Mouse (Mus musculus): ENCODE measurements around the gene A630001G21Rik. TPM values are rescaled to one million over a fixed set of nuclear protein-coding genes. Genes with fewer than 3 reads are reported as not detected.
"Not testable (repeated sequence)": the region's sequence is repeated elsewhere in the genome, so short reads cannot be mapped to it uniquely, and the experiment has no call there.

The A630001G21Rik gene
- 1.8 and 2.2 TPM in 2 replicates for polyA plus RNA-seq (2015; fragmentation: Nextera tagmentation; extraction: Ambion mirVana)

- no peak within 1 kb of the TSS for H3K27ac ChIP-seq
- no peak within 1 kb of the TSS for H3K9ac ChIP-seq
- H3K36me3 ChIP-seq, result no peaks in the 10 kb centered on the region
- WGBS, result 89% methylated on average over 4 of the region's 4 CpGs
- H3K4me1 ChIP-seq, result no peaks in the 10 kb centered on the region
- H3K4me2 ChIP-seq, result no peak within 1 kb of the TSS
- H3K27me3 ChIP-seq, result no peaks in the 10 kb centered on the region
- ATAC-seq (ENCODE audit: insufficient number of reproducible peaks, insufficient read depth, low FRiP score, low TSS enrichment, low read depth), result no peak
- no peaks in the 10 kb centered on the region for H3K9me3 ChIP-seq
- no peak within 1 kb of the TSS for H3K4me3 ChIP-seq
Observed at GRCm38 (mm10) chr1:85778436-85778835, at the start of gene A630001G21Rik. A630001G21Rik (minus strand) TSS chr1:85778643.

DNA sequence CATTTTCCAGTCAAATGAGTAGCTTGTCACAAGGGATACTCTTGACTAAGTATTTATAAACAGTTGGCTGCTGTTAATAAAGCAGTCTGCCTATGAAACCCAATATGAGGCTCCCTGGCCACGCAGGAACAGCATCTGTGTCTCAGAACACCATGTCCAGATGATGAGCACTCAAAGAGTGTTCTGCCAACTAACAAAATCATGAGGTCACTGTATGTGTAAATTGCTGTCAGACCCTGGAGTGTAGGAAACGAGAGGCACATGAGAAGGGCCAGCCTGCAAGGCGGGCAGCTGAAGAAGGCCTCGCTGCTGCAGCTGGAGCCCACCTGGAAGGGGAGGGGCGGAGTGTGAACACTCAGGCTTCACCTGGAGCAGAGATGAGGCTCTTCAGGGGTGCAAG, 48.7 kb upstream of the A630001G21Rik start:
- WGBS, result 67% methylated on average over 5 of the region's 5 CpGs
- peaks cover 28% of the 10 kb centered on the region for H3K36me3 ChIP-seq
- H3K4me2 ChIP-seq, result no peak overlapping the region
- no peak overlapping the region for H3K9ac ChIP-seq
- H3K27me3 ChIP-seq, result no peaks in the 10 kb centered on the region
- no peak overlapping the region for H3K27ac ChIP-seq
- no peak overlapping the region for H3K4me3 ChIP-seq
- H3K4me1 ChIP-seq, result no peaks in the 10 kb centered on the region
- H3K9me3 ChIP-seq, result no peaks in the 10 kb centered on the region
- ATAC-seq (ENCODE audit: insufficient number of reproducible peaks, insufficient read depth, low FRiP score, low TSS enrichment, low read depth), result no peak

- Histone ChIP-seq H3K4me3 (no peak overlapping the region), H3K9ac (no peak overlapping the region), H3K9me3 (no peaks in the 10 kb centered on the region), H3K4me2 (no peak overlapping the region), H3K27ac (no peak overlapping the region), H3K27me3 (no peaks in the 10 kb centered on the region), H3K4me1 (no peaks in the 10 kb centered on the region), H3K36me3 (peaks cover 43% of the 10 kb centered on the region)
- ATAC-seq (ENCODE audit: insufficient number of reproducible peaks, insufficient read depth, low FRiP score, low TSS enrichment, low read depth), result no peak
- 91% methylated on average over 3 of the region's 3 CpGs for WGBS
Observed at GRCm38 (mm10) chr1:85824905-85825304, 46.5 kb upstream of the A630001G21Rik start.

DNA sequence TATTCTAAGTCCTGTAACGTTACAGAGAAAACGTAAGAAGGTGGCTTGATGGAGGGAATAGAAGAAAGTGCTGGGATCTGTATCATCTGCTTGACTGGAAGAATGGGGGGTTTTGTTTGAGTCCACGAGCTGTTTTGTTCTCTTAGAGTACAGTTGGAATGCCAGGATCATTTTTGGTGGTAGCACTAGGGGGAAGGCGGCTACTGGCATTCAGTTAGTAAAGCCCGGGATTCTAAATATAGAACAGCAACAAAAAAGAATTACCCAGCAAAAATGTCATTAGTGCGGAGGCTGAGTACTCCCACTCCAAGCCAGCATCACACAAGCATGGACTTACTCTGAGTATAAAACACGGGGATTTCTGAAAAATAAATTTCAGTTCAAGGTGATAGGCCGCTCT, 43.8 kb upstream of the A630001G21Rik start:
- WGBS, result 86% methylated on average over 8 of the region's 8 CpGs
- H3K27ac ChIP-seq, result no peak overlapping the region
- no peaks in the 10 kb centered on the region for H3K27me3 ChIP-seq
- H3K4me3 ChIP-seq, result no peak overlapping the region
- no peak for ATAC-seq (ENCODE audit: insufficient number of reproducible peaks, insufficient read depth, low FRiP score, low TSS enrichment, low read depth)
- no peaks in the 10 kb centered on the region for H3K9me3 ChIP-seq
- no peak overlapping the region for H3K4me2 ChIP-seq
- H3K36me3 ChIP-seq, result peaks cover 53% of the 10 kb centered on the region
- H3K4me1 ChIP-seq, result no peaks in the 10 kb centered on the region
- H3K9ac ChIP-seq, result no peak overlapping the region

DNA sequence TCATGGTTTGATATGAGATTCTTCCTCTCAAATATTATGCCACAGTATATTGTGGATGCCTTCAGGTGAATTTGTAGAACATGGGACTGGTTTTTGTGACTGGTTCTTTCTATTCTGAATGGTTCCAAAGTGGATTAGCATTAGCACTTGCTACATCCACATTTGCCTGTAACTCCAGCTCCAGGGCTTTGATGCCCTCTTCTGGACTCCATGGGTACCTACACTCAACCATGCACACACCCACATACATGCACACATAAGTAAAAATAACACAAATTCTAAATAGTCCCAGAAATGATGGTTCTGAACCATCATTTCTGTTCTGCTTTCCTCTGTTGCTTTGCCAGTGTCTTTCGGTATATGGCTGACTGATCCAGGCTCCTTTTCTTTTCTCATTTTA, 41.3 kb upstream of the A630001G21Rik start:
- ATAC-seq (ENCODE audit: insufficient number of reproducible peaks, insufficient read depth, low FRiP score, low TSS enrichment, low read depth), result no peak

DNA sequence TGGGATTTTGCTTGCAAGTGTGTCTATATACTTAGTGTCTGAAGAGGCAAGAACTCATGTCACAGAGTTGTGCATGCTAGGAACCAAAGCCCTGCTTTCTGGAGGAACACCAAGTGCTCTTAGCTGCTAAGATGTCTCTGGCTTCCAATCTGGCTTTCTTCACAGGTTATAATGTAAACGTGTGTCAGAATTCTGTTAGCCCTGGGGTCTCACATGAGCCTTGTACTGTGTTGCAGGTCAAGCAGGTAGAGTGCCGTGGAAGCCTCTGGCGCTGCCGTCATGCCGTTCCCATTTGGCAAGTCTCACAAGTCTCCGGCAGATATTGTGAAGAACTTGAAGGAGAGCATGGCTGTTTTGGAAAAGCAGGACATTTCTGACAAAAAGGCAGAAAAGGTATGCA, 39.7 kb upstream of the A630001G21Rik start:
- Histone ChIP-seq H3K9ac (no peak overlapping the region), H3K4me2 (no peak overlapping the region), H3K27me3 (no peaks in the 10 kb centered on the region), H3K27ac (no peak overlapping the region), H3K36me3 (peaks cover 41% of the 10 kb centered on the region), H3K4me1 (no peaks in the 10 kb centered on the region; the same call in 1 of the 2 replicates), H3K9me3 (no peaks in the 10 kb centered on the region), H3K4me3 (no peak overlapping the region)
- no peak for ATAC-seq (ENCODE audit: insufficient number of reproducible peaks, insufficient read depth, low FRiP score, low TSS enrichment, low read depth)
- 97% methylated on average over 6 of the region's 6 CpGs for WGBS

More for the DNA sequence above, 41.3 kb upstream of the A630001G21Rik start:
- no peaks in the 10 kb centered on the region for H3K4me1 ChIP-seq
- H3K9me3 ChIP-seq, result no peaks in the 10 kb centered on the region
- H3K9ac ChIP-seq, result no peak overlapping the region
- H3K27ac ChIP-seq, result no peak overlapping the region
- WGBS, result 98% methylated on average over 1 of the region's 1 CpGs
- no peak overlapping the region for H3K4me2 ChIP-seq
- H3K36me3 ChIP-seq, result peaks cover 45% of the 10 kb centered on the region
- no peak overlapping the region for H3K4me3 ChIP-seq
- no peaks in the 10 kb centered on the region for H3K27me3 ChIP-seq

- H3K27me3 ChIP-seq; H3K9me3 ChIP-seq; H3K4me2 ChIP-seq; H3K4me3 ChIP-seq; H3K27ac ChIP-seq; H3K9ac ChIP-seq; ATAC-seq (ENCODE audit: insufficient number of reproducible peaks, insufficient read depth, low FRiP score, low TSS enrichment, low read depth); H3K4me1 ChIP-seq: not testable (repeated sequence)
- H3K36me3 ChIP-seq, result peaks cover 12% of the 10 kb centered on the region
Observed at GRCm38 (mm10) chr1:85814213-85814612, 35.8 kb upstream of the A630001G21Rik start.

DNA sequence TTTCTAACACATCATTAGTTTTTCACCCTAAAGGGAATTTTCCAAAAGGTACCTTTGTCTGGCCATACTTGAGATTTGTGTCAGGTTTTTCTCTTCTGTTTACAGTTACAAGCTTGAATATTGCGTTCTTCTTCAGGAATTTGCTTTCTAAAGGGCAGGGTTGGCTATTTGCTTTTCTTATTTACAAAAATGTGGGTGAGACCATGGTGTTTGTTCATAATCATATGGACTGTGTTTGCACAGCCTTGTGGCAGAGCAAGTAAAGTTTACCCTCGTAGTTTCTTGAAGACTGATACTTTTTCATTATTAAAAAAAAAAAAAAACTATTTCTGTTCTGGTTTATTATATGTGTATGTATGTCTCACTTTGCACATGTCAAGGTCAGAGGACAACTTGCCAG, 32.3 kb upstream of the A630001G21Rik start:
- H3K9ac ChIP-seq, result no peak overlapping the region
- 70% methylated on average over 2 of the region's 2 CpGs for WGBS
- H3K27ac ChIP-seq, result no peak overlapping the region
- H3K4me2 ChIP-seq, result no peak overlapping the region
- no peak for ATAC-seq (ENCODE audit: insufficient number of reproducible peaks, insufficient read depth, low FRiP score, low TSS enrichment, low read depth)
- H3K4me1 ChIP-seq, result peaks cover 5% of the 10 kb centered on the region; the same call in 1 of the 2 replicates
- H3K4me3 ChIP-seq, result no peak overlapping the region
- no peaks in the 10 kb centered on the region for H3K36me3 ChIP-seq
- H3K9me3 ChIP-seq, result no peaks in the 10 kb centered on the region
- H3K27me3 ChIP-seq, result no peaks in the 10 kb centered on the region

GRCm38 (mm10) chr1:85810343-85810742, 31.9 kb upstream of the A630001G21Rik start:
- ATAC-seq (ENCODE audit: insufficient number of reproducible peaks, insufficient read depth, low FRiP score, low TSS enrichment, low read depth), result no peak
- H3K4me2 ChIP-seq, result no peak overlapping the region
- no peaks in the 10 kb centered on the region for H3K27me3 ChIP-seq
- H3K27ac ChIP-seq, result no peak overlapping the region
- peaks cover 5% of the 10 kb centered on the region; the same call in 1 of the 2 replicates for H3K4me1 ChIP-seq
- no peak overlapping the region for H3K4me3 ChIP-seq
- H3K36me3 ChIP-seq, result no peaks in the 10 kb centered on the region
- no peak overlapping the region for H3K9ac ChIP-seq
- no peaks in the 10 kb centered on the region for H3K9me3 ChIP-seq
- WGBS, result 80% methylated on average over 2 of the region's 2 CpGs

GRCm38 (mm10) chr1:85809256-85809655, 30.8 kb upstream of the A630001G21Rik start:
- no peak overlapping the region for H3K4me3 ChIP-seq
- H3K27ac ChIP-seq, result no peak overlapping the region
- H3K9me3 ChIP-seq, result no peaks in the 10 kb centered on the region
- WGBS, result 76% methylated on average over 4 of the region's 4 CpGs
- H3K9ac ChIP-seq, result no peak overlapping the region
- H3K27me3 ChIP-seq, result no peaks in the 10 kb centered on the region
- no peaks in the 10 kb centered on the region for H3K36me3 ChIP-seq
- H3K4me2 ChIP-seq, result no peak overlapping the region
- H3K4me1 ChIP-seq, result peaks cover 5% of the 10 kb centered on the region; the same call in 1 of the 2 replicates
- ATAC-seq (ENCODE audit: insufficient number of reproducible peaks, insufficient read depth, low FRiP score, low TSS enrichment, low read depth), result no peak

DNA sequence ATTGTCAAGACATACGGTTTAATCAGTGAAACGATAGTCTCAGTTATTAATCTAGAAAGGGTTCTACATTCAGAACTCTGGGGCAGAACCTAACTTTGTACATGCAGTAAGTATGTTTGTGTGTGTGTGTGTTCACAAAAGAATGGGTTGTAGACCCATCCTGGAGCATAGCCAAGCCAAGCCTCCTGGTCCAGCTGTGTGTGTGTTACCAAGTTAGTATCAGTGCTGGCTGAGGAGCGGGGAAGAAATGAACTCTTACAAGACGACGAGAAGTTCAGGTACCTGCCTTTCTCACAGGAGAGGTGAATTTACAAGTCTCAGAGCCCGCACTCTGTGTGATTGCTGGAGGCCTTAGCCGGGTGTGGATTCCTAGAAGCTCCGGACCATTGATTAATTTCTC, 26.1 kb upstream of the A630001G21Rik start:
- Histone ChIP-seq H3K27ac (no peak overlapping the region), H3K9ac (no peak overlapping the region), H3K4me2 (no peak overlapping the region), H3K9me3 (no peaks in the 10 kb centered on the region), H3K27me3 (no peaks in the 10 kb centered on the region), H3K4me1 (0 out of 2 replicates have a peak, but pooled peaks cover under 1% of the 10 kb centered on the region), H3K4me3 (no peak overlapping the region), H3K36me3 (no peaks in the 10 kb centered on the region)
- WGBS, result 93% methylated on average over 8 of the region's 8 CpGs
- ATAC-seq (ENCODE audit: insufficient number of reproducible peaks, insufficient read depth, low FRiP score, low TSS enrichment, low read depth), result no peak

DNA sequence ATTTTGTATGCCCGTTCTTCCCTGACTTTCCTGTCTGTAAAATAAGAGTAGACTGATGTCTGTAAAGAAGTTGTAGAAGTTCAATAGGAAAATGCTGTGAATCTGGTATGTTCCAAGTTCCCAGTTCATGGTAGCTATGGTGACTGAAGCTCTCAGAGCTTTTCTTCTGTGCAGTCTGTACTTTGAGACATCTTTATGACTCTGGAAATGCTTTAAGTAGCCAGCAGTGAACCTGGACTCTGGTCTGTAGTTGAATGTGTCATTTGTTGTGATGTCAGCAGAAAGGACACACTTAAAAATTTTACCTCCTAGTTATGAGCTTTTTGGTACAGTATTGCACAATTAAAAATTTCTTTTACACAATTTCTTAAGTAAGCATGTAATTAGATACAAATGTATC, 24.1 kb upstream of the A630001G21Rik start:
- H3K9me3 ChIP-seq, result no peaks in the 10 kb centered on the region
- H3K27ac ChIP-seq, result no peak overlapping the region
- H3K4me3 ChIP-seq, result no peak overlapping the region
- no peak overlapping the region for H3K4me2 ChIP-seq
- H3K27me3 ChIP-seq, result no peaks in the 10 kb centered on the region
- no peak for ATAC-seq (ENCODE audit: insufficient number of reproducible peaks, insufficient read depth, low FRiP score, low TSS enrichment, low read depth)
- no peaks in the 10 kb centered on the region for H3K4me1 ChIP-seq
- no peaks in the 10 kb centered on the region for H3K36me3 ChIP-seq
- 98% methylated on average over 1 of the region's 1 CpGs for WGBS
- H3K9ac ChIP-seq, result no peak overlapping the region
